Mouse (Mus musculus) MEL (cell line): ENCODE results near the gene Pdlim1. TPM values are rescaled to one million over a fixed set of nuclear protein-coding genes. Genes with fewer than 3 reads are reported as not detected.

ENCODE experiments used
- DNase-seq: peaks from one replicate; pipeline ENCODE4 v3.0.0; 2011; ENCODE audit warnings: low read depth, low spot score
- H3K27ac ChIP-seq: 2 replicates; pipeline ENCODE4 v1.5.1; 2012; ENCODE audit warnings: low read depth, mild to moderate bottlenecking, control low read depth, low read length, moderate library complexity; ENCODE audit not compliant: control insufficient read depth
- H3K27me3 ChIP-seq, 2 experiments: fragments of 150-350 bp in 1 of 2; sonication (generic) in 1 of 2; 2 replicates each; pipeline ENCODE4 v1.6.1; 2012; ENCODE audit warnings: low read length in 2 of 2, mild to moderate bottlenecking in 2 of 2, improper control_type of control experiment in 1 of 2, moderate library complexity in 1 of 2; ENCODE audit not compliant: insufficient read depth in 2 of 2, control insufficient read depth in 1 of 2
- H3K36me3 ChIP-seq, 2 experiments: 2 replicates each; pipeline ENCODE4 v1.6.1; 2012 to 2014; ENCODE audit warnings: low read length in 2 of 2, improper control_type of control experiment in 1 of 2, inconsistent platforms in 1 of 2, mild to moderate bottlenecking in 1 of 2; ENCODE audit not compliant: insufficient read depth in 2 of 2, control insufficient read depth in 1 of 2
- H3K4me1 ChIP-seq, 2 experiments: fragments of 150-350 bp in 1 of 2; sonication (generic) in 1 of 2; 2 replicates each; pipeline ENCODE4 v1.6.1; 2012; ENCODE audit warnings: low read length in 2 of 2, improper control_type of control experiment in 1 of 2, mild to moderate bottlenecking in 1 of 2; ENCODE audit not compliant: insufficient read depth in 2 of 2, control insufficient read depth in 1 of 2
- H3K4me3 ChIP-seq, 2 experiments: fragments of 150-350 bp in 1 of 2; sonication (generic) in 1 of 2; 2 replicates each; pipeline ENCODE4 v1.5.1; 2012; ENCODE audit warnings: low read depth in 2 of 2, low read length in 2 of 2, mild to moderate bottlenecking in 2 of 2, moderate library complexity in 2 of 2, control low read depth in 1 of 2, improper control_type of control experiment in 1 of 2; ENCODE audit not compliant: control insufficient read depth in 1 of 2, insufficient read depth in 1 of 2
- H3K79me2 ChIP-seq: 2 replicates; pipeline ENCODE4 v1.6.1; 2012; ENCODE audit warnings: mild to moderate bottlenecking, low read length, moderate library complexity; ENCODE audit not compliant: control insufficient read depth, poor library complexity, insufficient read depth
- H3K9ac ChIP-seq: 2 replicates; pipeline ENCODE4 v1.6.1; 2012; ENCODE audit warnings: low read depth, mild to moderate bottlenecking, control low read depth, low read length, moderate library complexity; ENCODE audit not compliant: control insufficient read depth, poor library complexity, severe bottlenecking
- H3K9me3 ChIP-seq: fragments of 150-350 bp; sonication (generic); replicated peaks from 2 replicates; pipeline ENCODE4 v1.6.1; 2012; ENCODE audit warnings: mild to moderate bottlenecking, low read length, improper control_type of control experiment, moderate library complexity; ENCODE audit not compliant: insufficient read depth
- BHLHE40 ChIP-seq: IDR thresholded peaks from 2 replicates; pipeline ENCODE4 v1.6.1; 2012; ENCODE audit warnings: low read depth, mild to moderate bottlenecking, inconsistent platforms, low read length, improper control_type of control experiment, borderline replicate concordance
- CHD2 ChIP-seq: IDR thresholded peaks from 2 replicates; pipeline ENCODE4 v1.6.1; 2011; ENCODE audit warnings: low read length, improper control_type of control experiment
- CTCF ChIP-seq, 3 experiments: IDR thresholded peaks in 2 of 3; conservative IDR thresholded peaks in 1 of 3; 2 replicates each; pipeline ENCODE4 v1.5.1; 2011 to 2012; ENCODE audit warnings: low read length in 3 of 3, low read depth in 2 of 3, mild to moderate bottlenecking in 2 of 3, improper control_type of control experiment in 1 of 3, inconsistent platforms in 1 of 3, mixed read lengths in 1 of 3, moderate library complexity in 1 of 3; ENCODE audit not compliant: control insufficient read depth in 1 of 3, insufficient read depth in 1 of 3, poor library complexity in 1 of 3, severe bottlenecking in 1 of 3
- E2F4 ChIP-seq: IDR thresholded peaks from 2 replicates; pipeline ENCODE4 v1.6.1; 2011; ENCODE audit warnings: low read depth, low read length, improper control_type of control experiment, borderline replicate concordance
- ELF1 ChIP-seq: IDR thresholded peaks from 2 replicates; pipeline ENCODE4 v1.6.1; 2014; ENCODE audit warnings: low read depth, mild to moderate bottlenecking, inconsistent platforms, low read length, improper control_type of control experiment, moderate library complexity
- ETS1 ChIP-seq: IDR thresholded peaks from 2 replicates; pipeline ENCODE4 v1.6.1; 2012; ENCODE audit warnings: low read depth, mild to moderate bottlenecking, inconsistent platforms, low read length, improper control_type of control experiment, moderate library complexity
- GATA1 ChIP-seq: IDR thresholded peaks from 2 replicates; pipeline ENCODE4 v1.6.1; 2011; ENCODE audit warnings: low read depth, low read length, improper control_type of control experiment
- HCFC1 ChIP-seq: IDR thresholded peaks from 2 replicates; pipeline ENCODE4 v1.6.1; 2012; ENCODE audit warnings: low read depth, mild to moderate bottlenecking, inconsistent platforms, low read length, improper control_type of control experiment, moderate library complexity
- JUND ChIP-seq: IDR thresholded peaks from 2 replicates; pipeline ENCODE4 v1.6.1; 2011; ENCODE audit warnings: low read depth, mild to moderate bottlenecking, improper control_type of control experiment, low read length
- MAFK ChIP-seq: IDR thresholded peaks from 2 replicates; pipeline ENCODE4 v1.6.1; 2011; ENCODE audit warnings: low read depth, mild to moderate bottlenecking, low read length, improper control_type of control experiment, borderline replicate concordance
- MAZ ChIP-seq: IDR thresholded peaks from 2 replicates; pipeline ENCODE4 v1.6.1; 2012; ENCODE audit warnings: low read depth, mild to moderate bottlenecking, inconsistent platforms, low read length, improper control_type of control experiment
- MEF2A ChIP-seq: IDR thresholded peaks from 2 replicates; pipeline ENCODE4 v1.6.1; 2014; ENCODE audit warnings: low read depth, mild to moderate bottlenecking, inconsistent platforms, low read length, improper control_type of control experiment; ENCODE audit not compliant: poor library complexity, insufficient replicate concordance, severe bottlenecking; ENCODE audit errors: extremely low read depth
- NELFE ChIP-seq: IDR thresholded peaks from 2 replicates; pipeline ENCODE4 v1.6.1; 2011; ENCODE audit warnings: low read depth, low read length, improper control_type of control experiment
- NRF1 ChIP-seq: IDR thresholded peaks from 2 replicates; pipeline ENCODE4 v1.6.1; 2014; ENCODE audit warnings: low read depth, mild to moderate bottlenecking, inconsistent platforms, low read length, improper control_type of control experiment, moderate library complexity; ENCODE audit not compliant: poor library complexity, insufficient read depth, severe bottlenecking
- POLR2AphosphoS2 ChIP-seq: IDR thresholded peaks from 2 replicates; pipeline ENCODE4 v1.6.1; 2011; ENCODE audit warnings: low read length, improper control_type of control experiment
- RCOR1 ChIP-seq: IDR thresholded peaks from 2 replicates; pipeline ENCODE4 v1.6.1; 2012; ENCODE audit warnings: low read depth, mild to moderate bottlenecking, inconsistent platforms, low read length, improper control_type of control experiment
- SIN3A ChIP-seq: IDR thresholded peaks from 2 replicates; pipeline ENCODE4 v1.6.1; 2012; ENCODE audit warnings: low read length, improper control_type of control experiment, inconsistent platforms
- SMC3 ChIP-seq: IDR thresholded peaks from 2 replicates; pipeline ENCODE4 v1.6.1; 2011; ENCODE audit warnings: low read depth, low read length, improper control_type of control experiment
- TCF12 ChIP-seq: IDR thresholded peaks from 2 replicates; pipeline ENCODE4 v1.6.1; 2014; ENCODE audit warnings: low read depth, mild to moderate bottlenecking, inconsistent platforms, low read length, improper control_type of control experiment, moderate library complexity
- USF2 ChIP-seq, 2 experiments: IDR thresholded peaks; 2 replicates each; pipeline ENCODE4 v1.6.1; 2011 to 2012; ENCODE audit warnings: improper control_type of control experiment in 2 of 2, low read length in 2 of 2, borderline replicate concordance in 1 of 2, inconsistent platforms in 1 of 2, low read depth in 1 of 2, mild to moderate bottlenecking in 1 of 2; ENCODE audit not compliant: insufficient read depth in 1 of 2
- ZC3H11A ChIP-seq: IDR thresholded peaks from 2 replicates; pipeline ENCODE4 v1.6.1; 2012; ENCODE audit warnings: low read depth, mild to moderate bottlenecking, inconsistent platforms, low read length, improper control_type of control experiment
- ZNF384 ChIP-seq: IDR thresholded peaks from 2 replicates; pipeline ENCODE4 v1.6.1; 2012; ENCODE audit warnings: low read depth, mild to moderate bottlenecking, inconsistent platforms, low read length, improper control_type of control experiment
- polyA plus RNA-seq, 2 experiments: library from polyadenylated mRNA; stranded (reverse) in 1 of 2; unstranded in 1 of 2; fragments of >175 nt in 1 of 2; fragments of >200 nt in 1 of 2; gene quantifications; 2 replicates each; pipeline versions ENCODE4 v1.2.1 to v1.2.4; 2012; ENCODE audit warnings: low replicate concordance in 2 of 2, low read depth in 1 of 2; ENCODE audit not compliant: insufficient read length in 2 of 2, insufficient read depth in 1 of 2, missing spikeins in 1 of 2
- total RNA-seq: library from RNA; depleted of rRNA; stranded (reverse); fragments of 300-350 nt; gene quantifications from 2 replicates; pipeline ENCODE4 v1.2.3, GENCODE M21; 2012

Gene Pdlim1
- total and polyA plus RNA-seq, 3 experiments, result not detected

DNA sequence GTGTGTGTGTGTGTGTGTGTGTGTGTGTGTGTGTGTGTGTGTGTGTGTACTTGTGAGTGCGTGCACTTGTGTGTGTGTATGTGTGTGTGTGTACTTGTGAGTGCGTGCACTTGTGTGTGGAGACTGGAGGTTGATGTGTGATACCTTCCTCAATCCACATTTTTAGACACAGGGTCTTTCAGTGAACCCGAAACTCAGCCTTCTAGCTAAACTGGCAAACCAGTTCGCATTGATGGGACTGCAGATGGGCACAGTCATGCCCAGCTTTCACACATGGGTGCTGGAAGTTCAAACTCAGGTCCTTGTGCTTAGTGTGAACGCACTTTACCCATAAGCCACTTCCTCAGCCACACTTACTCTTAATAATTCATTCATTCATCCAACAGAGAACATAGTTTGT lies 23.2 kb downstream of the Pdlim1 start:
- H3K9me3 ChIP-seq, result no peaks in the 10 kb centered on the region
- no peaks in the 10 kb centered on the region for H3K27me3 ChIP-seq
- no peaks in the 10 kb centered on the region for H3K4me1 ChIP-seq
- no peak overlapping the region for H3K27ac ChIP-seq
- H3K79me2 ChIP-seq, result no peaks in the 10 kb centered on the region
- no peak overlapping the region for H3K9ac ChIP-seq
- no peaks in the 10 kb centered on the region for H3K36me3 ChIP-seq
- no peak overlapping the region for H3K4me3 ChIP-seq
- no peak for DNase-seq
- TF ChIP-seq SIN3A (no peak), GATA1 (no peak), USF2 (IDR thresholded peaks at IDR 0.05; ENCODE audit: borderline replicate concordance in 1 of 2, insufficient read depth in 1 of 2, low read depth in 1 of 2, low read length in 2 of 2) (no peak), CTCF (IDR thresholded peaks at IDR 0.05 in 2 of 3, conservative IDR thresholded peaks at IDR 0.05 in 1 of 3; ENCODE audit: control insufficient read depth in 1 of 3, insufficient read depth in 1 of 3, low read depth in 2 of 3, low read length in 3 of 3, poor library complexity in 1 of 3, severe bottlenecking in 1 of 3) (no peak), ZNF384 (no peak), MAFK (no peak), ELF1 (no peak), ETS1 (no peak), ZC3H11A (no peak), CHD2 (no peak), TCF12 (no peak), JUND (no peak), BHLHE40 (no peak), HCFC1 (no peak), E2F4 (no peak), MEF2A (no peak), MAZ (no peak), NELFE (no peak)

DNA sequence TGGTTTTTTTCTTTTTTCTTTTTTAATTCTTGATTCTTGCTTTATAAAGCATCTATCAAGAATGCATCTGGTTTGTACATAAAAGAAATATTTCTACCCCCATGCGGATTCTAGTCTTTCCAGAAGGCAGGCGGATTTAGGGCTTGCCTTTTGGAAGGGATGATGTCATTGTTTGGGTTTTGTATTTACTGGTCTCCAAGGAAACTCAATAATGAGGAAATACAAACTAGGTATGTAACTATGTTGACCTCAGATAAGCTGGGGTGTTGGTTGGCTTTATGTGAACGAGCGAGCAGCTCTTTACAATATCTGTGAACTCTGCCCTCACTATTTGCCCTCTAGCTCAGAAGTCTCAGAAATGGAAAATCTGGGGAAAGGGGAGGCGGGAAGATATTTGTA lies 24.4 kb downstream of the Pdlim1 start:
- Histone ChIP-seq H3K36me3 (no peaks in the 10 kb centered on the region), H3K27ac (no peak overlapping the region), H3K4me3 (no peak overlapping the region), H3K4me1 (no peaks in the 10 kb centered on the region), H3K9me3 (no peaks in the 10 kb centered on the region), H3K9ac (no peak overlapping the region), H3K79me2 (no peaks in the 10 kb centered on the region), H3K27me3 (no peaks in the 10 kb centered on the region)
- DNase-seq, result peak; percentile 9
- TF ChIP-seq HCFC1 (no peak), NRF1 (no peak), POLR2AphosphoS2 (no peak), MAFK (no peak), RCOR1 (no peak), SMC3 (no peak), ZC3H11A (no peak), USF2 (IDR thresholded peaks at IDR 0.05; ENCODE audit: borderline replicate concordance in 1 of 2, insufficient read depth in 1 of 2, low read depth in 1 of 2, low read length in 2 of 2) (no peak), TCF12 (no peak), GATA1 (no peak)
